Mouse (Mus musculus) frontal cortex, postnatal 10 days (tissue): ENCODE measurements around the gene 6430548M08Rik.

Source experiments
- DNase-seq, 2 experiments: peaks; one replicate each; pipeline ENCODE4 v3.0.0; 2022; ENCODE audit warnings: low spot score in 2 of 2, mixed read lengths in 1 of 2

The 6430548M08Rik gene

GRCm38 (mm10) chr8:120143911-120144651 lies 30.1 kb downstream of the 6430548M08Rik start:
- no peak for DNase-seq

GRCm38 (mm10) chr8:120144652-120145301 lies 30.8 kb downstream of the 6430548M08Rik start:
- no peak for DNase-seq

- DNase-seq = no peak
These were observed 32.1 kb downstream of the 6430548M08Rik start for GRCm38 (mm10) chr8:120146051-120146450.

GRCm38 (mm10) chr8:120150028-120150427 lies 36.1 kb downstream of the 6430548M08Rik start:
- no peak for DNase-seq

- no peak for DNase-seq
These were observed 37.2 kb downstream of the 6430548M08Rik start for GRCm38 (mm10) chr8:120151151-120151550.

GRCm38 (mm10) chr8:120152636-120153035 lies 38.7 kb downstream of the 6430548M08Rik start:
- no peak for DNase-seq

- no peak for DNase-seq
These were observed 46.4 kb downstream of the 6430548M08Rik start for GRCm38 (mm10) chr8:120160366-120160765.

- no peak for DNase-seq
These were observed 47.9 kb downstream of the 6430548M08Rik start for GRCm38 (mm10) chr8:120161658-120162403.

- DNase-seq = no peak
These were observed 48.4 kb downstream of the 6430548M08Rik start for GRCm38 (mm10) chr8:120162404-120162752.

GRCm38 (mm10) chr8:120163376-120163775 lies 49.4 kb downstream of the 6430548M08Rik start:
- DNase-seq = no peak

GRCm38 (mm10) chr8:120164026-120164425 lies 50.1 kb downstream of the 6430548M08Rik start:
- no peak for DNase-seq

- DNase-seq = no peak
These were observed 53.2 kb downstream of the 6430548M08Rik start for GRCm38 (mm10) chr8:120167136-120167535.

- peak in 1 of 2 experiments; percentile 61 for DNase-seq
These were observed 53.9 kb downstream of the 6430548M08Rik start for GRCm38 (mm10) chr8:120167821-120168220.

GRCm38 (mm10) chr8:120169119-120169518 lies 55.2 kb downstream of the 6430548M08Rik start:
- no peak for DNase-seq

- DNase-seq = no peak
These were observed 59.2 kb downstream of the 6430548M08Rik start for GRCm38 (mm10) chr8:120173195-120173594.

- no peak for DNase-seq
These were observed 60.7 kb downstream of the 6430548M08Rik start for GRCm38 (mm10) chr8:120174606-120175005.

- DNase-seq = no peak
These were observed 62.7 kb downstream of the 6430548M08Rik start for GRCm38 (mm10) chr8:120176605-120177004.

GRCm38 (mm10) chr8:120177318-120178123 lies 63.6 kb downstream of the 6430548M08Rik start, which contains the start of gene Fam92b:
Gene Fam92b, minus strand, starts transcription at chr8:120177466.
- peak; percentile 72 to 75 for DNase-seq

- no peak for DNase-seq
These were observed 64.2 kb downstream of the 6430548M08Rik start for GRCm38 (mm10) chr8:120178124-120178514.

- DNase-seq = peak; percentile 65 to 89
These were observed 65.1 kb downstream of the 6430548M08Rik start for GRCm38 (mm10) chr8:120179027-120179431.

- DNase-seq = no peak
These were observed 66.6 kb downstream of the 6430548M08Rik start for GRCm38 (mm10) chr8:120180445-120180970.
